ENCODE assay signal across 8 mouse cellular contexts in the genomic region with DNA sequence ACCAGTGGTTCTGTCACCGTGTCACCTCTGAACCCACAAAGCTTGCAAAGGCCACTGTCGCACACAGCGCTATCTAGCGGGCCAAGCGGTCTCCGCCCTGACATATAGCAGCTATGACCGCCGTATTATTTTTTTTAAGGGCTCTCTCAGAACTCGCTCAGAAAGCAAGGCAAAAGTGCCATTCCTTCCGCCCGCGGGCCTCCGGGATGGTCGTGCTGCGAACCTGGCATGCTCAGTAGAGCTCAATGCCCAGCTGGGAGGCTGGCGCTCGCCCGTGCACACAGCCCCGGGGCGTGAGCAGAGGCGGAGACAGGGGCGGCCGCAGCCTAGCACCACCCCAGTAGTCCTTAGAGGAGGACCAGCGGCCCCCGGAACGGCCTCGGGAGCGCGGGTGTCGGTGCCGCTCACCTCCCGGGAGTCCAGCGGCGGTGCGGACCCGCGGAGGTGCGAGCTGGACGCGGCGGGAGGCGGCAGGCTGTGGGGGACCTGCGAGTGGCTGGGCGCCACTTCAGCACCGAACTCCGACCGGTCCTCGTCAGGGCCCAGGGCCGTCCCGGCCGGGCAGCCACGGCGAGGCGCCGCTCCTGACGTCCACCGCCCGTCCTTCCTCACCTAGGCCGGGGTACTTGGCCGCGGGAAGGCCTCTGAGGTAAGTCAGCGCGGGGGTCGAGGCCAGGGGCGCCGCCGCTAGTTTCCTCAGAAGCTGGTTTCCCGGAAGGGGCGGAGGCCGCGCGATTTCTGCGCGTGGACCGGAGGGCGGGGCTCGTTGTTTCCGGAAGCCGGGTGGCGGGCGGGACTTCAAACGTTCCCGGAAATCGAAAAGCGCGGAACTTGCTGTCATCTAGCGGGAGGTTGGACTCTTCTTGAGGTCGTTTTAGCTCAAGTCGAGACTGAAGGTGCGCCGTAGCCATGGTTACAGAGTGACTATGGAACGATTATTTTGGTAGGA. TPM values are rescaled to one million over a fixed set of nuclear protein-coding genes. Genes with fewer than 3 reads are reported as not detected.
DNase-seq lines count a peak whose midpoint lies in the region; ATAC-seq and TF ChIP-seq lines count a peak whose summit lies in the region.

TSS of gene Ripk1 (plus strand) at position 306 of the 949 bp plus-strand sequence.
TSS of gene Serpinb6a (minus strand) at position 737 of the 949 bp plus-strand sequence.

- no peak within 1 kb of the TSS for H3K27ac ChIP-seq in ES-E14 (ENCODE audit: insufficient read depth, low read depth, low read length, poor library complexity, severe bottlenecking)
- peak within 1 kb of the TSS; percentile 84 for H3K27ac ChIP-seq in forebrain, embryonic 15.5 days (replicated peaks)

- 0 out of 4 replicates have a peak, but pooled peaks cover 0 to 5% of the 10 kb centered on the region in 2 experiments for H3K4me1 ChIP-seq in ES-E14 (ENCODE audit: control insufficient read depth in 2 of 2, insufficient read depth in 2 of 2, low read length in 2 of 2, poor library complexity in 1 of 2)
- peaks cover 15% of the 10 kb centered on the region for H3K4me1 ChIP-seq in forebrain, embryonic 15.5 days
- peaks cover 12% of the 10 kb centered on the region for H3K4me1 ChIP-seq in lung, adult 2 months (ENCODE audit: control insufficient read depth, insufficient read depth, low read length)

- peak; percentile 98 for ATAC-seq in forebrain, embryonic 15.5 days (replicated peaks)
- ATAC-seq in neutrophil, adult 5-6 weeks (ENCODE audit: extremely low read depth, insufficient number of reproducible peaks, low FRiP score, poor library complexity, severe bottlenecking): peak; percentile 85

- in situ Hi-C loops in ES-E14 (cut with MboI; ENCODE audit: low sequenced_read_pairs in 2 of 2, unreplicated experiment in 2 of 2): no loop called here

- DNase-seq in ES-E14 (ENCODE audit: low read depth, low spot score): peak; percentile 75
- DNase-seq in cerebellum, adult 11-12 months: peak; percentile 88
- peak; percentile 84 for DNase-seq in heart, postnatal 25 days (ENCODE audit: low spot score)
- peak; percentile 87 to 91 for DNase-seq in layer of hippocampus, adult 18-20 months (ENCODE audit: low spot score in 2 of 2)
- peak; percentile 92 for DNase-seq in lung, adult 2 months
- DNase-seq in thymus, adult 18-20 months: peak; percentile 88 to 90

- intact Hi-C loops in heart, postnatal 25 days (cut with DNase I): no loop called here

- H3K36me3 ChIP-seq in ES-E14 (ENCODE audit: control insufficient read depth, insufficient read depth, low read length, poor library complexity, severe bottlenecking): no peaks in the 10 kb centered on the region
- no peaks in the 10 kb centered on the region for H3K36me3 ChIP-seq in forebrain, embryonic 15.5 days

- under 1% methylated on average over 92 of the region's 92 CpGs for WGBS in forebrain, embryonic 15.5 days
- WGBS in lung, adult 2 months: under 1% methylated on average over 92 of the region's 92 CpGs

- peak; percentile 77 for TF ChIP-seq POLR2A in lung, adult 2 months (IDR thresholded peaks at IDR 0.05; ENCODE audit: borderline replicate concordance, extremely low read depth, low read depth, low read length)

- TF ChIP-seq CTCF in lung, adult 2 months (IDR thresholded peaks at IDR 0.05; ENCODE audit: insufficient read depth, low read length): 0 out of 2 replicates have a peak, but pooled peaks have one; percentile 8

- peak within 1 kb of the TSS; percentile 82 to 95 for H3K4me3 ChIP-seq in ES-E14 (ENCODE audit: insufficient read depth in 1 of 2, low read depth in 1 of 2, low read length in 2 of 2, poor library complexity in 1 of 2, severe bottlenecking in 1 of 2)
- peak within 1 kb of the TSS; percentile 85 for H3K4me3 ChIP-seq in forebrain, embryonic 15.5 days
- peak within 1 kb of the TSS; percentile 91 for H3K4me3 ChIP-seq in lung, adult 2 months (replicated peaks; ENCODE audit: extremely low read depth, low read depth, low read length)

- H3K9ac ChIP-seq in ES-E14 (ENCODE audit: insufficient read depth, low read depth, low read length, poor library complexity, severe bottlenecking): peak within 1 kb of the TSS; percentile 88
- peak within 1 kb of the TSS; percentile 81 for H3K9ac ChIP-seq in forebrain, embryonic 15.5 days (replicated peaks)

- H3K27me3 ChIP-seq in forebrain, embryonic 15.5 days: no peaks in the 10 kb centered on the region

- H3K9me3 ChIP-seq in ES-E14 (ENCODE audit: control insufficient read depth, insufficient read depth, low read depth, low read length): no peaks in the 10 kb centered on the region
- H3K9me3 ChIP-seq in forebrain, embryonic 15.5 days: no peaks in the 10 kb centered on the region

- peak within 1 kb of the TSS; percentile 87 for H3K4me2 ChIP-seq in forebrain, embryonic 15.5 days (replicated peaks)

TF ChIP-seq in ES-E14, 5 proteins besides CTCF, POLR2A, EP300 and RAD21:
- TF ChIP-seq MAFK (IDR thresholded peaks at IDR 0.05; ENCODE audit: insufficient read depth, low read depth, low read length) (no peak), ZC3H11A (IDR thresholded peaks at IDR 0.05; ENCODE audit: borderline replicate concordance, low read depth, low read length) (no peak), HCFC1 (IDR thresholded peaks at IDR 0.05; ENCODE audit: borderline replicate concordance, insufficient read depth, low read length) (0 out of 2 replicates have a peak, but pooled peaks have one; percentile 37), CHD2 (IDR thresholded peaks at IDR 0.05; ENCODE audit: low read depth, low read length) (no peak), ZNF384 (IDR thresholded peaks at IDR 0.05; ENCODE audit: low read depth, low read length) (peak; percentile 64; the same call in 1 of the 2 replicates)

RNA-seq across cellular contexts. Expression of gene Ripk1, which starts in this region (rescaled TPM):
- 7.7 and 10.0 TPM in 2 replicates for total RNA-seq in ES-E14 (2012; rRNA removed)
- 6.3 and 6.6 TPM in 2 replicates for polyA plus RNA-seq in forebrain, embryonic 15.5 days (2015; fragmentation: Nextera tagmentation; extraction: Ambion mirVana)
- 1 to 10 TPM; 7.9 to 8.2 TPM for total RNA-seq in heart, postnatal 25 days (2021)
- 1 to 10 TPM; 6.2 to 6.6 TPM for total RNA-seq in layer of hippocampus, adult 18-20 months (2021)
- 10.8 and 15.8 TPM in 2 replicates for polyA plus RNA-seq in lung, adult 2 months (2012; rRNA removed)
- total RNA-seq in neutrophil, adult 5-6 weeks (2017): 60.7 and 65.5 TPM in 2 replicates

RNA-seq across cellular contexts. Expression of gene Serpinb6a, which starts in this region (rescaled TPM):
- total RNA-seq in ES-E14 (2012; rRNA removed): 41.7 and 57.2 TPM in 2 replicates
- 36.5 and 38.0 TPM in 2 replicates for polyA plus RNA-seq in forebrain, embryonic 15.5 days (2015; fragmentation: Nextera tagmentation; extraction: Ambion mirVana)
- 100 to 1,000 TPM in 1 of 2 experiments, 10 to 100 TPM in 1; 88.4 to 110 TPM for total RNA-seq in heart, postnatal 25 days (2021)
- 10 to 100 TPM; 40.4 to 51.1 TPM for total RNA-seq in layer of hippocampus, adult 18-20 months (2021)
- polyA plus RNA-seq in lung, adult 2 months (2012; rRNA removed): 58.6 and 128 TPM in 2 replicates
- total RNA-seq in neutrophil, adult 5-6 weeks (2017): 21.1 and 24.8 TPM in 2 replicates
